Mouse (Mus musculus) forebrain, embryonic 16.5 days (tissue): ENCODE data around the gene Gm20479. TPM values are rescaled to one million over a fixed set of nuclear protein-coding genes. Genes with fewer than 3 reads are reported as not detected.

ENCODE experiments used
- ATAC-seq: fragments of 200-750 bp; cut with Nextera tagmentation; 2 replicates; pipeline ENCODE4 v1.8.0; 2017; ENCODE audit warnings: mild to moderate bottlenecking, moderate library complexity
- H3K27ac ChIP-seq: fragments of 300-500 bp; sonication (generic); 2 replicates; pipeline ENCODE4 v1.5.1; 2014; ENCODE audit warnings: low read length, control low read depth
- H3K27me3 ChIP-seq: fragments of 300-500 bp; sonication (generic); replicated peaks from 2 replicates; pipeline ENCODE4 v1.6.1; 2014; ENCODE audit warnings: low read length; ENCODE audit not compliant: control insufficient read depth, insufficient read depth
- H3K36me3 ChIP-seq: fragments of 300-500 bp; sonication (generic); 2 replicates; pipeline ENCODE4 v1.6.1; 2014; ENCODE audit not compliant: control insufficient read depth, insufficient read depth
- H3K4me1 ChIP-seq: fragments of 300-500 bp; sonication (generic); replicated peaks from 2 replicates; pipeline ENCODE4 v1.6.1; 2014; ENCODE audit warnings: low read length; ENCODE audit not compliant: control insufficient read depth, insufficient read depth
- H3K4me2 ChIP-seq: fragments of 300-500 bp; sonication (generic); 2 replicates; pipeline ENCODE4 v1.6.1; 2014; ENCODE audit warnings: mild to moderate bottlenecking, low read length, control low read depth
- H3K4me3 ChIP-seq: fragments of 300-500 bp; sonication (generic); replicated peaks from 2 replicates; pipeline ENCODE4 v1.5.1; 2014; ENCODE audit warnings: mild to moderate bottlenecking, low read length, control low read depth
- H3K9ac ChIP-seq: fragments of 300-500 bp; sonication (generic); replicated peaks from 2 replicates; pipeline ENCODE4 v1.6.1; 2014; ENCODE audit warnings: low read depth, low read length, control low read depth
- H3K9me3 ChIP-seq: fragments of 300-500 bp; sonication (generic); 2 replicates; pipeline ENCODE4 v1.6.1; 2016; ENCODE audit warnings: low read length; ENCODE audit not compliant: control insufficient read depth
- WGBS: fragments of 180-500 bp; shearing (Covaris S2); extraction: QIAGEN DNeasy Blood & Tissue Kit; methylation state at CpG from one replicate; pipeline ENCODE4 v1.1.7; 2014; 5-methylcytosine and 5-hydroxymethylcytosine counted together
- polyA plus RNA-seq: library from polyadenylated mRNA; unstranded; fragments of >200 nt; fragmentation: Nextera tagmentation; extraction: Ambion mirVana; gene quantifications from 2 replicates; pipeline ENCODE4 v1.2.1, GENCODE M21; 2015

The Gm20479 gene
- polyA plus RNA-seq, 1 experiment from 2014 or later, result not detected

- no peak overlapping the region for H3K4me2 ChIP-seq
- H3K9ac ChIP-seq, result no peak overlapping the region
- no peaks in the 10 kb centered on the region for H3K9me3 ChIP-seq
- WGBS, result 85% methylated on average over 9 of the region's 9 CpGs
- peaks cover 9% of the 10 kb centered on the region for H3K4me1 ChIP-seq
- no peak overlapping the region for H3K4me3 ChIP-seq
- no peak for ATAC-seq
- H3K27ac ChIP-seq, result no peak overlapping the region
- H3K27me3 ChIP-seq, result peaks cover 40% of the 10 kb centered on the region
- no peaks in the 10 kb centered on the region for H3K36me3 ChIP-seq
Measured at GRCm38 (mm10) chr7:27359706-27360358, 2.6 kb upstream of the Gm20479 start.

GRCm38 (mm10) chr7:27359162-27359561, 1.9 kb upstream of the Gm20479 start:
- peaks cover 33% of the 10 kb centered on the region for H3K27me3 ChIP-seq
- 62% methylated on average over 2 of the region's 2 CpGs for WGBS
- no peak overlapping the region for H3K4me3 ChIP-seq
- H3K36me3 ChIP-seq, result no peaks in the 10 kb centered on the region
- no peak overlapping the region for H3K4me2 ChIP-seq
- peaks cover 15% of the 10 kb centered on the region for H3K4me1 ChIP-seq
- no peaks in the 10 kb centered on the region for H3K9me3 ChIP-seq
- ATAC-seq, result no peak
- H3K27ac ChIP-seq, result no peak overlapping the region
- no peak overlapping the region for H3K9ac ChIP-seq

DNA sequence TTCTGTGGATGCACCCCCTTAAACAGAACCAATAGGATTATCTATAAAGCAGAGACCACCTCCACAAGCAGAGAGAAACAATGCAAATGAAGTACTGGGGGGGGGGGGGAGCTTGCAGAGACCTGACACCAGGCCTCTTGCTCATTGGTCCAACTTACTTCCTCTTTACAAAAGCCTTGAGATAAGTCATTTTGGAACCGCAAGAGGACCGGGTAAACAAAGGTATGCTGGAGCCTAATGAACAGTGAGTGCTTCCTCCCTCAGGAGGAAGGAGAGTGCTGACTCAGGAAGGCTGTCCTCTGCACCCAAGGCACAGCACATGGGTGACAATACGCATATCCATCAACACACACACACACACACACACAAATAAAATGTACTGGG, 368 bp upstream of the Gm20479 start:
- H3K27me3 ChIP-seq, result peaks cover 22% of the 10 kb centered on the region
- H3K4me2 ChIP-seq, result no peak overlapping the region
- H3K4me3 ChIP-seq, result no peak overlapping the region
- WGBS, result 24% methylated on average over 3 of the region's 3 CpGs
- no peaks in the 10 kb centered on the region for H3K9me3 ChIP-seq
- ATAC-seq, result no peak
- H3K4me1 ChIP-seq, result peaks cover 22% of the 10 kb centered on the region
- H3K9ac ChIP-seq, result no peak overlapping the region
- H3K36me3 ChIP-seq, result no peaks in the 10 kb centered on the region
- no peak overlapping the region for H3K27ac ChIP-seq

GRCm38 (mm10) chr7:27356248-27356647, 971 bp downstream of the Gm20479 start:
- peaks cover 17% of the 10 kb centered on the region for H3K27me3 ChIP-seq
- peak; percentile 29 for ATAC-seq
- H3K4me3 ChIP-seq, result peak overlapping the region; percentile 68
- H3K4me2 ChIP-seq, result peak overlapping the region; percentile 48
- H3K4me1 ChIP-seq, result peaks cover 22% of the 10 kb centered on the region
- H3K9ac ChIP-seq, result peak overlapping the region; percentile 32
- H3K27ac ChIP-seq, result no peak overlapping the region
- no peaks in the 10 kb centered on the region for H3K9me3 ChIP-seq
- under 1% methylated on average over 16 of the region's 16 CpGs for WGBS
- no peaks in the 10 kb centered on the region for H3K36me3 ChIP-seq

- peak within 1 kb of the TSS; percentile 68 for H3K27ac ChIP-seq
- under 1% methylated on average over 34 of the region's 34 CpGs for WGBS
Measured at GRCm38 (mm10) chr7:27355745-27356240, 1.4 kb downstream of the Gm20479 start, which contains the start of gene Shkbp1. TSS of gene Shkbp1 (minus strand) at chr7:27356019.

GRCm38 (mm10) chr7:27355261-27355660, 2.0 kb downstream of the Gm20479 start:
- peaks cover 5% of the 10 kb centered on the region; the same call in 1 of the 2 replicates for H3K36me3 ChIP-seq
- peak overlapping the region; percentile 68 for H3K4me2 ChIP-seq
- H3K9ac ChIP-seq, result peak overlapping the region; percentile 74
- WGBS, result 7% methylated on average over 14 of the region's 14 CpGs
- H3K27ac ChIP-seq, result peak overlapping the region; percentile 68
- no peaks in the 10 kb centered on the region for H3K9me3 ChIP-seq
- peaks cover 17% of the 10 kb centered on the region for H3K27me3 ChIP-seq
- peak; percentile 3; the same call in 1 of the 2 replicates for ATAC-seq
- peaks cover 18% of the 10 kb centered on the region for H3K4me1 ChIP-seq
- H3K4me3 ChIP-seq, result peak overlapping the region; percentile 68

More at GRCm38 (mm10) chr7:27355745-27356240, 1.4 kb downstream of the Gm20479 start, which contains the start of gene Shkbp1:
- Histone ChIP-seq H3K4me2 (peak within 1 kb of the TSS; percentile 68), H3K4me3 (peak within 1 kb of the TSS; percentile 68), H3K36me3 (peaks cover 2% of the 10 kb centered on the region; the same call in 1 of the 2 replicates), H3K9ac (peak within 1 kb of the TSS; percentile 74), H3K4me1 (peaks cover 18% of the 10 kb centered on the region), H3K9me3 (no peaks in the 10 kb centered on the region), H3K27me3 (peaks cover 17% of the 10 kb centered on the region)
- peak; percentile 95 for ATAC-seq

GRCm38 (mm10) chr7:27354783-27355182, 2.4 kb downstream of the Gm20479 start:
- peak overlapping the region; percentile 68 for H3K4me2 ChIP-seq
- peaks cover 17% of the 10 kb centered on the region for H3K27me3 ChIP-seq
- H3K36me3 ChIP-seq, result peaks cover 6% of the 10 kb centered on the region; the same call in 1 of the 2 replicates
- H3K27ac ChIP-seq, result no peak overlapping the region
- WGBS, result 50% methylated on average over 4 of the region's 4 CpGs
- peaks cover 18% of the 10 kb centered on the region for H3K4me1 ChIP-seq
- no peaks in the 10 kb centered on the region for H3K9me3 ChIP-seq
- H3K4me3 ChIP-seq, result peak overlapping the region; percentile 68
- no peak for ATAC-seq
- peak overlapping the region; percentile 74 for H3K9ac ChIP-seq

GRCm38 (mm10) chr7:27354144-27354543, 3.1 kb downstream of the Gm20479 start:
- Histone ChIP-seq H3K4me1 (peaks cover 18% of the 10 kb centered on the region), H3K9ac (0 out of 2 replicates have a peak overlapping the region, but pooled peaks have one; percentile 9), H3K27ac (no peak overlapping the region), H3K4me3 (peak overlapping the region; percentile 68), H3K9me3 (no peaks in the 10 kb centered on the region), H3K36me3 (peaks cover 6% of the 10 kb centered on the region; the same call in 1 of the 2 replicates), H3K27me3 (peaks cover 17% of the 10 kb centered on the region), H3K4me2 (peak overlapping the region; percentile 68)
- peak; percentile 47 for ATAC-seq
- 22% methylated on average over 6 of the region's 6 CpGs for WGBS

- H3K4me2 ChIP-seq, result no peak overlapping the region
- no peak overlapping the region for H3K4me3 ChIP-seq
- H3K4me1 ChIP-seq, result no peaks in the 10 kb centered on the region
- H3K9ac ChIP-seq, result no peak overlapping the region
- ATAC-seq, result no peak
- no peak overlapping the region for H3K27ac ChIP-seq
- 19% methylated on average over 6 of the region's 6 CpGs for WGBS
- H3K27me3 ChIP-seq, result no peaks in the 10 kb centered on the region
- H3K9me3 ChIP-seq, result no peaks in the 10 kb centered on the region
- H3K36me3 ChIP-seq, result peaks cover 37% of the 10 kb centered on the region
Measured at GRCm38 (mm10) chr7:27345444-27345843, 11.8 kb downstream of the Gm20479 start.
